Mouse (Mus musculus) forebrain, embryonic 12.5 days (tissue): Measurements from ENCODE around the gene Serpina11. TPM values are rescaled to one million over a fixed set of nuclear protein-coding genes. Genes with fewer than 3 reads are reported as not detected.

ENCODE experiments used
- ATAC-seq: fragments of 200-750 bp; cut with Nextera tagmentation; 2 replicates; pipeline ENCODE4 v1.8.0; 2017; ENCODE audit warnings: moderate TSS enrichment; ENCODE audit not compliant: low FRiP score
- H3K27ac ChIP-seq: fragments of 300-500 bp; sonication (generic); 2 replicates; pipeline ENCODE4 v1.5.1; 2016; ENCODE audit warnings: mild to moderate bottlenecking
- H3K27me3 ChIP-seq: fragments of 300-500 bp; sonication (generic); 2 replicates; pipeline ENCODE4 v1.6.1; 2016; ENCODE audit warnings: mild to moderate bottlenecking
- H3K36me3 ChIP-seq: fragments of 300-500 bp; sonication (generic); replicated peaks from 2 replicates; pipeline ENCODE4 v1.6.1; 2016; ENCODE audit warnings: mild to moderate bottlenecking
- H3K4me1 ChIP-seq: fragments of 300-500 bp; sonication (generic); 2 replicates; pipeline ENCODE4 v1.6.1; 2016
- H3K4me2 ChIP-seq: fragments of 300-500 bp; sonication (generic); 2 replicates; pipeline ENCODE4 v1.6.1; 2016; ENCODE audit warnings: mild to moderate bottlenecking, moderate library complexity
- H3K4me3 ChIP-seq: fragments of 300-500 bp; sonication (generic); replicated peaks from 2 replicates; pipeline ENCODE4 v1.5.1; 2016; ENCODE audit warnings: mild to moderate bottlenecking
- H3K9ac ChIP-seq: fragments of 300-500 bp; sonication (generic); 2 replicates; pipeline ENCODE4 v1.6.1; 2016; ENCODE audit warnings: mild to moderate bottlenecking
- H3K9me3 ChIP-seq: fragments of 300-500 bp; sonication (generic); 2 replicates; pipeline ENCODE4 v1.6.1; 2016
- WGBS: fragments of 180-500 bp; shearing (Covaris S2); methylation state at CpG from one replicate; pipeline ENCODE4 v1.1.7; 2016; 5-methylcytosine and 5-hydroxymethylcytosine counted together
- polyA plus RNA-seq: library from polyadenylated mRNA; unstranded; fragments of >200 nt; fragmentation: Nextera tagmentation; extraction: Ambion mirVana; gene quantifications from 2 replicates; pipeline ENCODE4 v1.2.1, GENCODE M21; 2016

Gene Serpina11
- polyA plus RNA-seq, 1 experiment from 2014 or later = not detected

DNA sequence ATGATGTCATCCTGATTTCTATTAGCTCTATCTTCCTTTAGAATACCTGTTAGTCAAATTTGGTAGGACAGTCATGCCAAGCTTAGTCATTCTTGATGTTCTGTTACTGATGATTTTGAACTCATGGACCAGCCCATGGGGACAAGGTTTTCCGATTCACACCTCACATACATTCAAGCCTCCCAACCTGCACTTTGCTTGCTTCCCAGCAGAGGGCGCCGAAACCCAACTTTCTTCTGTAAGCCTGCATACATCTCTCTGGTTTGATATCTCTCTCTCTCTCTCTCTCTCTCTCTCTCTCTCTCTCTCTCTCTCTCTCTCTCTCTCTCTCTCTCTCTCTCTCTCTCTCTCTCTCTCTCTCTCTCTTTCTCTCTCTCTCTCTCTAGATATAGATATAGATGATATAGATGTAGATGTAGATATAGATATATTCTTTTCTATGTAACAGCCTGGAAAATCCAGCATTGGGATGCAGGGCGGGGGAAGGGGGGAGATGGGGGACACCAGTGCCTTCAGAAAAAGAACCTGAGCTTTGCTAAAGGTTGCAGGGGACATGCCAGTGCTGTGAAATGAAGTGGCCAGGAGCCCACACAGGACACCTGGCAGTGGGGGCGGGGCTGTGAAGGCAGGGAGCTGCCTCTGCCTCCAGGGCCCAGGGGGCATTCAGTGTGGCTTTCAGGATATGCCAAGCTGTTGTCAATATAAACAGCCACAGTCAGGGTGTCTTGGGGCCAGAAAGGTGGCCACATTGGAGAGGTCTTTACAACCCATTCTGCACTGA lies 5.7 kb upstream of the Serpina11 start:
- H3K36me3 ChIP-seq = no peaks in the 10 kb centered on the region
- H3K27ac ChIP-seq = no peak overlapping the region
- no peak for ATAC-seq
- no peak overlapping the region for H3K4me3 ChIP-seq
- H3K27me3 ChIP-seq = no peaks in the 10 kb centered on the region
- no peak overlapping the region for H3K9ac ChIP-seq
- 44% methylated on average over 5 of the region's 5 CpGs for WGBS
- H3K9me3 ChIP-seq = no peaks in the 10 kb centered on the region
- H3K4me2 ChIP-seq = no peak overlapping the region
- no peaks in the 10 kb centered on the region for H3K4me1 ChIP-seq

DNA sequence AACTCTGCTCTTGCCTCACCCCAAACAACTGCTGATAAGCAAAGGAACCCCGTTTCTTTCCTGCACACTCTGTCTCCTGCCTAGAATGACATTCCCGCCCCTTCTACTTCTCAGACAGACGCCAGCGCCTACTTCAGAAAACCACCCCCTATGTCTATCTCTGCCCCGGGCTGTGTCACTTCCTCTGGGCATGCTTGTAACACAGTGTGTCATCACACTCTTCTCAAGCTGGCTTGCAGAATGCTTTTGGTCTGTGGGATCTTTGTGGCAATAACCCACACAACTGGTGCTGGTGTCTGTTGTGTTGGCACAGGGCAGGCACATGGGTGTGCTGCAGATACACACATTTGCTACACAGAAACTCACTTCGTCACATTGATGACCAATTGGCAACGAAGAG lies 3.2 kb upstream of the Serpina11 start:
- Histone ChIP-seq H3K36me3 (no peaks in the 10 kb centered on the region), H3K9me3 (no peaks in the 10 kb centered on the region), H3K4me3 (no peak overlapping the region), H3K27me3 (no peaks in the 10 kb centered on the region), H3K9ac (no peak overlapping the region), H3K4me2 (no peak overlapping the region), H3K4me1 (no peaks in the 10 kb centered on the region), H3K27ac (no peak overlapping the region)
- 80% methylated on average over 7 of the region's 7 CpGs for WGBS
- no peak for ATAC-seq

DNA sequence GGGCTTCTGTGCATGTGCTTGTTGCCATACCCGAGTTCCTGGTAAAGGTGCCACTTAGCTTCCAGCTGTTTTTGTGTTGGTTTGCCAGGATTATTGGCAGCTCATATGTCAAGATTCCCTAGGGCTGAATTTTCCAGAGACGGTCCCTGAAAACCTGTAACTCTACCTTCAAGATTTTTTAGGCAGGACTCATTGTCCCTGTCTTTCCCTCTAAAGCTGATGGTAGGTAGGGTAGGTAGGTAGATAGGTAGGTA lies 316 bp downstream of the Serpina11 start:
- no peaks in the 10 kb centered on the region for H3K9me3 ChIP-seq
- no peaks in the 10 kb centered on the region for H3K27me3 ChIP-seq
- H3K27ac ChIP-seq = no peak overlapping the region
- H3K4me2 ChIP-seq = no peak overlapping the region
- H3K36me3 ChIP-seq = no peaks in the 10 kb centered on the region
- H3K9ac ChIP-seq = no peak overlapping the region
- ATAC-seq = no peak
- no peaks in the 10 kb centered on the region for H3K4me1 ChIP-seq
- WGBS = 68% methylated on average over 2 of the region's 2 CpGs
- no peak overlapping the region for H3K4me3 ChIP-seq

DNA sequence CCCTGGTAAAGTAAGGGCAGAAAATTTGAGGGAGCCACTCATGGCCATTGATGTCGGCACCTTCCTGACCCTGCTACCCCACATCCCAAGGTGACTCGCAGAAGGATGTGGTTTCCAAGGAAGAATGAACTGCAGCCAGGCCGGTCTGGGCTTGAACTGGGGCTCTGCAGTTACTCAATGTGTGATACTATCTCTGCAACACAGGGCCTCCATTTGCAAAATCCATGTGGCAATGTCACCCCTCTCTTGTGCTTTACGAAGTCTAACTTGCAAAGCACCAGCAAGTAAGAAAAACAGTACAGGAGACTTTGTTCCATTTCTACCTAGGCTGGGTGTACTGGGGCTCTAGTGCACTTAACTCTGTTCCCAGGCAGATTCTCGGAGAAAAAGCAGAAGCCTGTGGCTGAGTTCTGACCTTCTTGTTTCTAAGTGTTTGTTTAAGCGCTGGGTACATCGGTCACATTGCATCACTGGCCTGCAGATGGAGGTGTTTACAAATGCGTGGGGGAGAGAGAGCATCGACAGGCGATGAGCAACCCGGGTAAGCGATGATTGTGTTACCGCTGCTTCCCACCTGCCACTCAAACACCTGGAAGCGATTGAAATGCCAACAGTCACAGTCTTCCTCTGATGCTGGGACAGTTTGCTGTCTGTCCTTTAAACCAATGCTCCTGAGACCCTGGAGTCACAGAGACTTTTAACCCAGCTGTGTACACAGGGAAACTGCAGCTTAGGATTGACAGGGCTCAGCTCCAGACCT lies 823 bp downstream of the Serpina11 start:
- no peak for ATAC-seq
- Histone ChIP-seq H3K9ac (no peak overlapping the region), H3K36me3 (no peaks in the 10 kb centered on the region), H3K9me3 (no peaks in the 10 kb centered on the region), H3K4me1 (no peaks in the 10 kb centered on the region), H3K4me2 (no peak overlapping the region), H3K4me3 (no peak overlapping the region), H3K27me3 (no peaks in the 10 kb centered on the region), H3K27ac (no peak overlapping the region)
- WGBS = 73% methylated on average over 14 of the region's 14 CpGs

DNA sequence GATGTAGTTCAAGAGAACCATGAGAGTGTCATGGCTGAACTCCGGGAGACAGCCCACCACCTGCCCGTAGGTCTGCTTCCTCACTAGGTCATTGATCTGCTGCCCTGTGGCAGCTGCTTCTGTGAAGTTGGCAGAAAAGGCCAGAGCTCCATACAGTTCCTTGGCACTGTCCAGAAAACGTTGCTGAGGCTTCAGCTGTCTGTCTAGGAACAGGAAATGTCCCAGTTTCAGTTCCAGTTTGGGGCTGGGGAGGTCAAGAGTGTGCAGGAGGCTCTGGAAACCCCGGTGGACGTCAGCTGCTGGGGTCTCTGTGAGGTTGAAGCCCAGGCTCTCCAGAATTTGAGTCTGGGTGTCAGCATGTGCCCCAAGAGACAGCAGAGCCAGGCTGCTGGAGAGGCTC lies 3.9 kb downstream of the Serpina11 start:
- Histone ChIP-seq H3K36me3 (no peaks in the 10 kb centered on the region), H3K4me1 (no peaks in the 10 kb centered on the region), H3K9me3 (no peaks in the 10 kb centered on the region), H3K27me3 (no peaks in the 10 kb centered on the region), H3K4me3 (no peak overlapping the region), H3K27ac (no peak overlapping the region), H3K9ac (no peak overlapping the region), H3K4me2 (no peak overlapping the region)
- ATAC-seq = no peak
- WGBS = 73% methylated on average over 5 of the region's 5 CpGs

DNA sequence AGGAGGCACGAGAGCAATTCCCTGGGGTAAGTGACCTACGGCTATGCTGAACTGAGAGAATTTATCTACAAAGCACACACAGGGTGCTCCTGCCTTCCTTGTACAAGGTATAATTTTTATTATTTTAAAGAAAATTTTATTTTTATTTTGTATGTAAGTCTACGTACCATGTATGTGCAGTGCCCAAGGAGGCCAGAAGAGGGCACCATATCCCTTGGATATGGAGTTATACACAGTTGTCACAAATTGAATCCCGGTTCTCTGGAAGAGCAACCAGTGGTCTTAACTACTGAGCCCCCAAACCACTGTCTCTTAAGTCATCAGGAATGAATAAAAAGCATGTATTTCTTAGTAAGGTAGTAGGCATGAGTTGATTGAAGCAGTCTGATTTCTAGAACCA lies 4.8 kb downstream of the Serpina11 start:
- WGBS = 67% methylated on average over 4 of the region's 4 CpGs
- Histone ChIP-seq H3K27me3 (no peaks in the 10 kb centered on the region), H3K27ac (no peak overlapping the region)

DNA sequence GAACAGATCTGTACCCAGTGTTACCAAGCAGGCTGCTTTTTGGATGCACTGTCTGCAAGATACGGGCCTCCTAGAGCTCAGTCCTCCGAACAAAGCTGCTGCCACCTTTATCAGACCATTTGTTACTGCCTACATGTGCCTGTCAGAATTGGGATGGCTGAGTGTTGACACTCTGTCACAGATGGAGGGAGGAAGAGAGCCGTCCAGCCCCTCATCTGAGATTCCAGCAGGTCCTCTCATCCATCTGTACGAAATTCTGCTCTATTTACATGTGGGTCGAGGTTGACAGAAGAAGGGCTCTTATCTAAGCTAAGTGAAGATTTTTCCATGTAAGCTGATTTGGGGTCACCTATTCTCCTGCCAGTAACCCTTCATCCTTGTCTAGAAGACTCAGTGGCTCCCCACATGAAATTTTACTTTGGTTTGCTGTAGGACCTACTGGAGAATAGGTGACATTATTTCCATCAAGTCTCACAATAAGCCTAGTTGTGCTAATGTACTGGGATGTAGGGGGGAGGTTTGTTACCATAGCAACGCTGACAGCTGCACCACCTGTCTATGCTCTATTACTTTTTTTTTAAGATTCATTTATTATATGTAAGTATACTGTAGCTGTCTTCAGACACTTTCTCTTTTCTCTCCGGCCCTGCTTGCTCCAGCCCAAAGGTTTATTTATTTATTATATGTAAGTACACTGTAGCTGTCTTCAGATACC lies 8.0 kb downstream of the Serpina11 start:
- no peaks in the 10 kb centered on the region for H3K9me3 ChIP-seq
- ATAC-seq = no peak
- H3K27me3 ChIP-seq = no peaks in the 10 kb centered on the region
- H3K36me3 ChIP-seq = no peaks in the 10 kb centered on the region
- H3K4me1 ChIP-seq = no peaks in the 10 kb centered on the region
- H3K4me3 ChIP-seq = no peak overlapping the region
- H3K27ac ChIP-seq = no peak overlapping the region
- no peak overlapping the region for H3K9ac ChIP-seq
- H3K4me2 ChIP-seq = no peak overlapping the region
- WGBS = 82% methylated on average over 7 of the region's 7 CpGs

More for the DNA sequence above, 4.8 kb downstream of the Serpina11 start:
- Histone ChIP-seq H3K4me2 (no peak overlapping the region), H3K36me3 (no peaks in the 10 kb centered on the region), H3K9me3 (no peaks in the 10 kb centered on the region), H3K9ac (no peak overlapping the region), H3K4me3 (no peak overlapping the region), H3K4me1 (no peaks in the 10 kb centered on the region)
- no peak for ATAC-seq

DNA sequence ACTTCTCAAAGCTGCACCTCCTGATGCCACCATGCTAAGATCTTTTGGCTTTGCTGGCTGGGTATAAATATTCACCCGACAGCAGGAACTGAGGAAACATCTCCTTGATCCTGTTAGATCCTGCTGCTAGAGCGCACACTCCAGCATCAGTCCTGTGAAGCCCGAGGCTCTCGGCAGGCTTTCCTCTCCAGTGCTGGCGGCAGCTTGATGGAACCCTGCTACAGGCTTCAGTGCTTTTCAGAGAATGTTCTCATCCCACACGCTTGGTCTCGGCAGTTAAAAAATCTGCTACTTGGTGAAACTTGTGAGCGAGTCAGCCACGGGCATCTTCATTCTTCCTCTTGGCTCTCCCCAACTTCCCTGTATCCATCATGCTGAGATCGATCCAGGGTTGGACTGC lies 11.5 kb downstream of the Serpina11 start:
- H3K9ac ChIP-seq = no peak overlapping the region

DNA sequence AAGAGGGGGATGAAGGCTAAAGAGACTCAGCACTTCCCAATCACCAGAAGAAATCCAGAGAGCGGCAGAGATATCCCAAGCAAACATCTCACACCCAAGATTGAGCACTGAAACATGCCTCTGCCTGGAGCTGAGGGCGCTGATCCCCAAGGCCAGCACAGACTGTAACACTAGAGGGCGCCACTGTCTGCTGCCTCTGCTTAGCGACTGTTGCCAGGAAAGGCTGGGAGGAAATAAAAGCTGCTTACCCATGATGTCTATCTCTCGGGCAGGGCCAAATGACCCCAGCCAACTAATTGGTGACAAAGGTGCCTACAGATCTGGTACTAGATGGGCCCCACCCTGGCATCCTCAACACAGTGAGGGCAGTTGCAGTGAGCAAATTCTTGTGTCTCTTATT lies 11.9 kb downstream of the Serpina11 start:
- no peak for ATAC-seq
- 32% methylated on average over 5 of the region's 5 CpGs for WGBS

More for the DNA sequence above, 11.5 kb downstream of the Serpina11 start:
- ATAC-seq = no peak
- Histone ChIP-seq H3K4me3 (no peak overlapping the region), H3K4me2 (no peak overlapping the region), H3K36me3 (no peaks in the 10 kb centered on the region), H3K9me3 (no peaks in the 10 kb centered on the region), H3K27ac (no peak overlapping the region), H3K27me3 (no peaks in the 10 kb centered on the region), H3K4me1 (no peaks in the 10 kb centered on the region)
- 94% methylated on average over 10 of the region's 10 CpGs for WGBS

DNA sequence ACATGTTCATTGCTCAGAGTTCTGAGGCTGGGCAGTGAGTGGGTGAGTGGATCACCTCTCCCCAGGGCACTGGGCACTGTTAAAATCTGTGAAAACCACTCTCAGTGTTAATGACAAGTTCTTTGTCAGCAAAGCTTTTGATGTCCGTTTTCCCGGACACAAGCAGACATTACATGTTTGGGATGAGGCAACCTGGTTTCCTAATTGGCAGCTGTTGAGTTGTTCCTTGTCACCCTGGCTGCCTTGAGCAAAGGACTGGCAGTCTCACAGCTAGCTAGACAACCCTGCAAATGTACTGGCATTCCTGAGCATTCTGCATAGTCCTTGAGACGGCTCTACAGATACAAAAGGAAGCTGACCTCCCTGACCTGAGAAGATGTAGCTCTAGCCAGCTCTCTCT lies 12.7 kb downstream of the Serpina11 start:
- no peaks in the 10 kb centered on the region for H3K9me3 ChIP-seq
- WGBS = 50% methylated on average over 3 of the region's 3 CpGs
- no peak overlapping the region for H3K27ac ChIP-seq
- H3K36me3 ChIP-seq = no peaks in the 10 kb centered on the region
- no peak overlapping the region for H3K4me2 ChIP-seq
- H3K9ac ChIP-seq = no peak overlapping the region
- ATAC-seq = no peak
- H3K4me1 ChIP-seq = no peaks in the 10 kb centered on the region
- no peak overlapping the region for H3K4me3 ChIP-seq
- H3K27me3 ChIP-seq = no peaks in the 10 kb centered on the region

More for the DNA sequence above, 11.9 kb downstream of the Serpina11 start:
- Histone ChIP-seq H3K27ac (no peak overlapping the region), H3K9me3 (no peaks in the 10 kb centered on the region), H3K4me2 (no peak overlapping the region), H3K27me3 (no peaks in the 10 kb centered on the region), H3K9ac (no peak overlapping the region), H3K4me1 (no peaks in the 10 kb centered on the region), H3K4me3 (no peak overlapping the region), H3K36me3 (no peaks in the 10 kb centered on the region)

DNA sequence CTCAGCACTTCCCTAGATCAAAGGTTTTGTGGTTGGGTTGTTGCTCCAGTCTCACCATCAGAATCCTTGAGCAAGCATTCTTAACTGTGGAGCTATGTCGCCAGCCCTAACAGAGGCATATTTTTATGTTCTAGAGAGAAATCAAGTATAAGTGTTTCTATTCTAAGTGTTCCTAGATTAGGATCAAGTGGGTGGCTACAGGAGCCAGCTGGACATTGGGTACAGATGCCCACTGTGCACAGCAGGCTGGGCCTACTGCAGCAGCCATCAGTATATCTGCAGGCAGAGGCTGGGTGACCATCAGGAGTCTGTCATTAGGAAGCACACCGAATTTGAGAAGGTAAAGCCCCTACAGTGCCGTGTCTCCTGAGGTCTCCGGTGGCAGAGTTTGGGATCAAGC lies 18.7 kb downstream of the Serpina11 start:
- Histone ChIP-seq H3K36me3 (no peaks in the 10 kb centered on the region), H3K4me2 (no peak overlapping the region), H3K9me3 (peaks cover 8% of the 10 kb centered on the region; the same call in 1 of the 2 replicates)

DNA sequence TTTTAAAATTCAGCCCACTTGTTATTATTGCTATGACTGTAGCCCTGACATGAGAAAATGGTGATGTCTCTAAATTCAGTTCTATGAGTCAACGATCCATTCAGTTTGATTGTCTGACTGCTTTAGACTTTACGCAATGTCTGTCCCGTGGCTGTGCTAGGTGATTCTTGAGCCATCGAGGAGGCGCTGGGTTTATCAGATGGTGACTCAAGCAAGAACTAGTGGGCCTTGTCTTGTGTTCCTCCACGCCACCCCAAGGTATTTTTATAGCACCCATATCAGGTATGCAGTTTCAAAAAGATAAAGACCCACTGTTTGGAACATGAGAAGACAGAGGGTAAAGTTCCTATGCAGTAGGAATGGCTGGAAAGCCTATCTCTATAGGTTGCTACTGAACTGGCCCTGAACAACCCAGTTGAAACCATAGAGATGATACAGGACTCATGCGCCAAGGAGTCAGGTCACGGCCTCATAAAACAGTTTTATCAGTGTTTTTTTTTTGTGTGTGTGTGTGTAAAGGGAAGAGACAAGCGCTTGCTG lies 20.1 kb downstream of the Serpina11 start:
- Histone ChIP-seq H3K4me1 (no peaks in the 10 kb centered on the region), H3K9ac (no peak overlapping the region), H3K27ac (no peak overlapping the region), H3K9me3 (peaks cover 8% of the 10 kb centered on the region; the same call in 1 of the 2 replicates), H3K4me3 (no peak overlapping the region), H3K4me2 (no peak overlapping the region), H3K36me3 (no peaks in the 10 kb centered on the region), H3K27me3 (no peaks in the 10 kb centered on the region)
- 90% methylated on average over 9 of the region's 9 CpGs for WGBS
- ATAC-seq = no peak

More for the DNA sequence above, 18.7 kb downstream of the Serpina11 start:
- no peak overlapping the region for H3K4me3 ChIP-seq
- H3K27ac ChIP-seq = no peak overlapping the region
- no peak overlapping the region for H3K9ac ChIP-seq
- H3K4me1 ChIP-seq = no peaks in the 10 kb centered on the region
- no peak for ATAC-seq
- H3K27me3 ChIP-seq = no peaks in the 10 kb centered on the region
- 95% methylated on average over 4 of the region's 4 CpGs for WGBS
